Mouse (Mus musculus): ENCODE data around the gene Gm15737.

Gm15737 gene

GRCm38 (mm10) chr6:92862599-92862998 lies 6.6 kb upstream of the Gm15737 start:
- ChIA-PET POLR2A (interaction anchor here in 3 of 4 experiments (0.5 to 1.2 kb wide), 5 partner anchors 20 to 147 kb away, joined by 3 to 4 read pairs (median 3); partner anchors contain the start of gene A730049H05Rik (in 1 of the 3)), CTCF (no interaction called here)

GRCm38 (mm10) chr6:92869582-92870219 lies 544 bp downstream of the Gm15737 start:
- ChIA-PET CTCF (interaction anchor here in 1 of 4 experiments (0.6 kb wide), 1 partner anchor 15 kb away, joined by 3 read pairs; no protein-coding TSS in a partner anchor), POLR2A (interaction anchor here in 2 of 4 experiments (0.6 to 1.4 kb wide), 3 partner anchors 10 to 1564 kb away, joined by 4 to 7 read pairs (median 5); no protein-coding TSS in a partner anchor)

GRCm38 (mm10) chr6:92871813-92872212 lies 2.7 kb downstream of the Gm15737 start:
- ChIA-PET POLR2A (interaction anchor here in 1 of 4 experiments (1.1 kb wide), 1 partner anchor 13 kb away, joined by 3 read pairs; no protein-coding TSS in a partner anchor), CTCF (no interaction called here)

- POLR2A ChIA-PET = interaction anchor here in 1 of 4 experiments (1.1 kb wide), 1 partner anchor 13 kb away, joined by 3 read pairs; no protein-coding TSS in a partner anchor
Measured at GRCm38 (mm10) chr6:92872766-92873165, 3.6 kb downstream of the Gm15737 start.

GRCm38 (mm10) chr6:92874854-92875253 lies 5.7 kb downstream of the Gm15737 start:
- POLR2A ChIA-PET = no interaction called here
- CTCF ChIA-PET = no interaction called here

More at GRCm38 (mm10) chr6:92872766-92873165, 3.6 kb downstream of the Gm15737 start:
- CTCF ChIA-PET = no interaction called here

GRCm38 (mm10) chr6:92875340-92875739 lies 6.2 kb downstream of the Gm15737 start:
- CTCF ChIA-PET = no interaction called here
- POLR2A ChIA-PET = no interaction called here

GRCm38 (mm10) chr6:92876121-92876520 lies 7.0 kb downstream of the Gm15737 start:
- CTCF ChIA-PET = no interaction called here
- POLR2A ChIA-PET = no interaction called here

- ChIA-PET CTCF (interaction anchor here in 1 of 4 experiments (0.6 kb wide), 1 partner anchor 991 kb away, joined by 3 read pairs; no protein-coding TSS in a partner anchor), POLR2A (no interaction called here)
Measured at GRCm38 (mm10) chr6:92877236-92877635, 8.1 kb downstream of the Gm15737 start.

- ChIA-PET CTCF (no interaction called here), POLR2A (no interaction called here)
Measured at GRCm38 (mm10) chr6:92878771-92879170, 9.6 kb downstream of the Gm15737 start.

- POLR2A ChIA-PET = interaction anchor here in 2 of 4 experiments (0.5 to 1.3 kb wide), 2 partner anchors 11 to 23 kb away, joined by 4 read pairs; partner anchors contain the start of gene Gm15737 (in 1 of the 2)
- CTCF ChIA-PET = no interaction called here
Measured at GRCm38 (mm10) chr6:92879700-92880265, 10.6 kb downstream of the Gm15737 start.

GRCm38 (mm10) chr6:92882446-92882845 lies 13.3 kb downstream of the Gm15737 start:
- POLR2A ChIA-PET = interaction anchor here in 1 of 4 experiments (0.5 kb wide), 1 partner anchor 26 kb away, joined by 4 read pairs; no protein-coding TSS in a partner anchor
- CTCF ChIA-PET = no interaction called here

- POLR2A ChIA-PET = no interaction called here
- CTCF ChIA-PET = no interaction called here
Measured at GRCm38 (mm10) chr6:92883131-92883900, 14.2 kb downstream of the Gm15737 start.

GRCm38 (mm10) chr6:92891535-92891934 lies 22.4 kb downstream of the Gm15737 start:
- CTCF ChIA-PET = no interaction called here
- POLR2A ChIA-PET = no interaction called here

- CTCF ChIA-PET = no interaction called here
- POLR2A ChIA-PET = no interaction called here
Measured at GRCm38 (mm10) chr6:92904037-92904436, 34.9 kb downstream of the Gm15737 start.

GRCm38 (mm10) chr6:92904491-92904890 lies 35.3 kb downstream of the Gm15737 start:
- CTCF ChIA-PET = no interaction called here
- POLR2A ChIA-PET = no interaction called here

- ChIA-PET CTCF (no interaction called here), POLR2A (no interaction called here)
Measured at GRCm38 (mm10) chr6:92905922-92906321, 36.8 kb downstream of the Gm15737 start.

- CTCF ChIA-PET = interaction anchor here in 1 of 4 experiments (0.6 kb wide), 1 partner anchor 53 kb away, joined by 13 read pairs; no protein-coding TSS in a partner anchor
- POLR2A ChIA-PET = interaction anchor here in 2 of 4 experiments (0.9 to 1.2 kb wide), 3 partner anchors 15 to 29 kb away, joined by 3 to 4 read pairs (median 4); no protein-coding TSS in a partner anchor
Measured at GRCm38 (mm10) chr6:92909361-92909760, 40.2 kb downstream of the Gm15737 start.

GRCm38 (mm10) chr6:92910611-92911010 lies 41.5 kb downstream of the Gm15737 start:
- ChIA-PET POLR2A (interaction anchor here in 2 of 4 experiments (0.5 to 0.6 kb wide), 2 partner anchors 48 to 932 kb away, joined by 3 to 14 read pairs; no protein-coding TSS in a partner anchor), CTCF (no interaction called here)

- CTCF ChIA-PET = no interaction called here
- POLR2A ChIA-PET = interaction anchor here in 1 of 4 experiments (0.9 kb wide), 1 partner anchor 20 kb away, joined by 3 read pairs; no protein-coding TSS in a partner anchor
Measured at GRCm38 (mm10) chr6:92920938-92921689, 52.0 kb downstream of the Gm15737 start.
